Mouse (Mus musculus) heart, postnatal 4 days (tissue): ENCODE measurements around the gene Cd86. TPM values are rescaled to one million over a fixed set of nuclear protein-coding genes. Genes with fewer than 3 reads are reported as not detected.

ENCODE experiments used
- DNase-seq: peaks from one replicate; pipeline ENCODE4 v3.0.0; 2021
- total RNA-seq, 2 experiments: library from RNA; stranded (reverse); gene quantifications; 2 replicates each; pipeline ENCODE4 v1.2.3; 2021

Cd86 gene
- total RNA-seq, 2 experiments from 2014 or later = 0.62 to 0.65 TPM

GRCm38 (mm10) chr16:36596671-36597410 is 69.0 kb downstream of the Cd86 start:
- no peak for DNase-seq

- no peak for DNase-seq
These were observed 76.0 kb downstream of the Cd86 start for GRCm38 (mm10) chr16:36589898-36590297.

- DNase-seq = no peak
These were observed 77.9 kb downstream of the Cd86 start for GRCm38 (mm10) chr16:36587971-36588370.

GRCm38 (mm10) chr16:36582073-36582472 is 83.8 kb downstream of the Cd86 start:
- no peak for DNase-seq

- no peak for DNase-seq
These were observed 93.9 kb downstream of the Cd86 start for GRCm38 (mm10) chr16:36571942-36572341.

GRCm38 (mm10) chr16:36561386-36562338 is 104.2 kb downstream of the Cd86 start, which contains the start of gene Casr:
Gene Casr, minus strand, starts transcription at chr16:36562141.
- DNase-seq = no peak

- DNase-seq = no peak
These were observed 106.3 kb downstream of the Cd86 start for GRCm38 (mm10) chr16:36559573-36559972.

GRCm38 (mm10) chr16:36555672-36556165 is 110.2 kb downstream of the Cd86 start:
- DNase-seq = peak; percentile 18

Other genes with a start within 250 kb of the Cd86 start
- gene Stfa3, start 210.7 kb downstream of the Cd86 start, total RNA-seq = 1 to 10 TPM in 1 of 2 experiments, not detected in 1; 1.8 TPM
- under 1 TPM; 0.14 to 0.33 TPM for gene Casr, start 103.9 kb downstream of the Cd86 start, total RNA-seq
- not detected for gene Ildr1, start 27.9 kb upstream of the Cd86 start, total RNA-seq
- gene Slc15a2, start 118.9 kb upstream of the Cd86 start, total RNA-seq = 1 to 10 TPM; 2.1 to 3.5 TPM
- gene Iqcb1, start 162.3 kb upstream of the Cd86 start, total RNA-seq = 10 to 100 TPM; 14.7 to 17.2 TPM
- 1 to 10 TPM; 1.1 to 1.5 TPM for gene Eaf2, start 208.9 kb upstream of the Cd86 start, total RNA-seq
- gene Golgb1, start 209.1 kb upstream of the Cd86 start, total RNA-seq = 10 to 100 TPM; 31.8 to 36.7 TPM